Mouse (Mus musculus): ENCODE results near the gene Gm16368. TPM values are rescaled to one million over a fixed set of nuclear protein-coding genes. Genes with fewer than 3 reads are reported as not detected.
"Not testable (repeated sequence)": the region's sequence is repeated elsewhere in the genome, so short reads cannot be mapped to it uniquely, and the experiment has no call there.

Gene Gm16368
- polyA plus RNA-seq (2014; fragmentation: Nextera tagmentation; extraction: Ambion mirVana), result not detected in 2 replicates

- WGBS, result 85% methylated on average over 1 of the region's 1 CpGs
- not testable (repeated sequence) for H3K27ac ChIP-seq (ENCODE audit: low read depth, low read length); H3K9me3 ChIP-seq (ENCODE audit: control insufficient read depth, low read length); H3K36me3 ChIP-seq (ENCODE audit: control insufficient read depth, insufficient read depth, low read length); H3K27me3 ChIP-seq (ENCODE audit: control insufficient read depth, insufficient read depth, low read length); H3K4me3 ChIP-seq (ENCODE audit: low read depth, low read length); H3K4me1 ChIP-seq (ENCODE audit: control insufficient read depth, insufficient read depth, low read length); H3K4me2 ChIP-seq (ENCODE audit: low read depth, low read length); ATAC-seq (ENCODE audit: low read depth); H3K9ac ChIP-seq (replicated peaks; ENCODE audit: low read depth, low read length)
Measured at GRCm38 (mm10) chr12:88083397-88083796, at the start of gene Gm16368. Gene Gm16368, plus strand, starts transcription at chr12:88083697.

GRCm38 (mm10) chr12:88039062-88039461 lies 44.4 kb upstream of the Gm16368 start:
- H3K9me3 ChIP-seq (ENCODE audit: control insufficient read depth, low read length); H3K27me3 ChIP-seq (ENCODE audit: control insufficient read depth, insufficient read depth, low read length); H3K4me1 ChIP-seq (ENCODE audit: control insufficient read depth, insufficient read depth, low read length); H3K36me3 ChIP-seq (ENCODE audit: control insufficient read depth, insufficient read depth, low read length); ATAC-seq (ENCODE audit: low read depth); H3K4me3 ChIP-seq (ENCODE audit: low read depth, low read length); H3K9ac ChIP-seq (replicated peaks; ENCODE audit: low read depth, low read length); H3K27ac ChIP-seq (ENCODE audit: low read depth, low read length); H3K4me2 ChIP-seq (ENCODE audit: low read depth, low read length): not testable (repeated sequence)

- not testable (repeated sequence) for H3K27ac ChIP-seq (ENCODE audit: low read depth, low read length); H3K4me2 ChIP-seq (ENCODE audit: low read depth, low read length); H3K27me3 ChIP-seq (ENCODE audit: control insufficient read depth, insufficient read depth, low read length); H3K4me1 ChIP-seq (ENCODE audit: control insufficient read depth, insufficient read depth, low read length); H3K9ac ChIP-seq (replicated peaks; ENCODE audit: low read depth, low read length); H3K4me3 ChIP-seq (ENCODE audit: low read depth, low read length); H3K36me3 ChIP-seq (ENCODE audit: control insufficient read depth, insufficient read depth, low read length); ATAC-seq (ENCODE audit: low read depth); H3K9me3 ChIP-seq (ENCODE audit: control insufficient read depth, low read length)
- 81% methylated on average over 1 of the region's 1 CpGs for WGBS
Measured at GRCm38 (mm10) chr12:88039703-88040102, 43.8 kb upstream of the Gm16368 start.

GRCm38 (mm10) chr12:88045226-88045625 lies 38.3 kb upstream of the Gm16368 start:
- H3K4me3 ChIP-seq (ENCODE audit: low read depth, low read length); H3K4me2 ChIP-seq (ENCODE audit: low read depth, low read length); H3K27ac ChIP-seq (ENCODE audit: low read depth, low read length); ATAC-seq (ENCODE audit: low read depth); H3K9ac ChIP-seq (replicated peaks; ENCODE audit: low read depth, low read length); H3K36me3 ChIP-seq (ENCODE audit: control insufficient read depth, insufficient read depth, low read length); H3K9me3 ChIP-seq (ENCODE audit: control insufficient read depth, low read length); H3K4me1 ChIP-seq (ENCODE audit: control insufficient read depth, insufficient read depth, low read length); H3K27me3 ChIP-seq (ENCODE audit: control insufficient read depth, insufficient read depth, low read length): not testable (repeated sequence)
- 84% methylated on average over 1 of the region's 1 CpGs for WGBS

Other genes starting within 250 kb of the Gm16368 start
- not detected in 2 replicates for gene Gm2001, start 241.4 kb upstream of the Gm16368 start, polyA plus RNA-seq (2014; fragmentation: Nextera tagmentation; extraction: Ambion mirVana)
- gene Gm2016, start 209.6 kb upstream of the Gm16368 start, polyA plus RNA-seq (2014; fragmentation: Nextera tagmentation; extraction: Ambion mirVana), result not detected in 2 replicates
- gene Gm2022, start 188.3 kb upstream of the Gm16368 start, polyA plus RNA-seq (2014; fragmentation: Nextera tagmentation; extraction: Ambion mirVana), result not detected in 2 replicates
- gene Gm2035, start 163.8 kb upstream of the Gm16368 start, polyA plus RNA-seq (2014; fragmentation: Nextera tagmentation; extraction: Ambion mirVana), result not detected in 2 replicates
- not detected in 2 replicates for gene Gm2042, start 129.6 kb upstream of the Gm16368 start, polyA plus RNA-seq (2014; fragmentation: Nextera tagmentation; extraction: Ambion mirVana)
- not detected in 2 replicates for gene Gm2075, start 71.8 kb upstream of the Gm16368 start, polyA plus RNA-seq (2014; fragmentation: Nextera tagmentation; extraction: Ambion mirVana)
- gene Gm6803, start 64.9 kb upstream of the Gm16368 start, polyA plus RNA-seq (2014; fragmentation: Nextera tagmentation; extraction: Ambion mirVana), result not detected in 2 replicates
- gene Gm2056, start 56.7 kb upstream of the Gm16368 start, polyA plus RNA-seq (2014; fragmentation: Nextera tagmentation; extraction: Ambion mirVana), result not detected in 2 replicates
- gene Gm10436, start 98.4 kb downstream of the Gm16368 start, polyA plus RNA-seq (2014; fragmentation: Nextera tagmentation; extraction: Ambion mirVana), result not detected in 2 replicates
- gene Gm8332, start 166.4 kb downstream of the Gm16368 start, polyA plus RNA-seq (2014; fragmentation: Nextera tagmentation; extraction: Ambion mirVana), result not detected in 2 replicates
- not detected in 2 replicates for gene Gm5662, start 190.8 kb downstream of the Gm16368 start, polyA plus RNA-seq (2014; fragmentation: Nextera tagmentation; extraction: Ambion mirVana)
- not detected in 2 replicates for gene Gm5039, start 240.3 kb downstream of the Gm16368 start, polyA plus RNA-seq (2014; fragmentation: Nextera tagmentation; extraction: Ambion mirVana)